Mouse (Mus musculus) neural tube, embryonic 13.5 days (tissue): ENCODE results near the gene Zswim1. TPM values are rescaled to one million over a fixed set of nuclear protein-coding genes. Genes with fewer than 3 reads are reported as not detected.
A peak's percentile ranks its signal among the peaks of the same experiment; 100 is the strongest.

Experiments used
- ATAC-seq: fragments of 200-750 bp; cut with Nextera tagmentation; 2 replicates; pipeline ENCODE4 v1.8.0; 2017; ENCODE audit warnings: low read depth, mild to moderate bottlenecking, moderate TSS enrichment, moderate library complexity
- H3K27ac ChIP-seq: fragments of 300-500 bp; sonication (generic); replicated peaks from 2 replicates; pipeline ENCODE4 v1.5.1; 2015; ENCODE audit warnings: moderate library complexity, mild to moderate bottlenecking, inconsistent platforms
- H3K27me3 ChIP-seq: fragments of 300-500 bp; sonication (generic); 2 replicates; pipeline ENCODE4 v1.6.1; 2015; ENCODE audit warnings: mild to moderate bottlenecking, inconsistent platforms
- H3K36me3 ChIP-seq: fragments of 300-500 bp; sonication (generic); 2 replicates; pipeline ENCODE4 v1.6.1; 2015; ENCODE audit warnings: mild to moderate bottlenecking, inconsistent platforms
- H3K4me1 ChIP-seq: fragments of 300-500 bp; sonication (generic); replicated peaks from 2 replicates; pipeline ENCODE4 v1.6.1; 2015; ENCODE audit warnings: inconsistent platforms
- H3K4me2 ChIP-seq: fragments of 300-500 bp; sonication (generic); 2 replicates; pipeline ENCODE4 v1.6.1; 2015; ENCODE audit warnings: inconsistent platforms, mild to moderate bottlenecking, moderate library complexity
- H3K4me3 ChIP-seq: fragments of 300-500 bp; sonication (generic); 2 replicates; pipeline ENCODE4 v1.5.1; 2015; ENCODE audit warnings: mild to moderate bottlenecking, inconsistent platforms
- H3K9ac ChIP-seq: fragments of 300-500 bp; sonication (generic); 2 replicates; pipeline ENCODE4 v1.6.1; 2015; ENCODE audit warnings: moderate library complexity, mild to moderate bottlenecking, inconsistent platforms
- H3K9me3 ChIP-seq: fragments of 300-500 bp; sonication (generic); 2 replicates; pipeline ENCODE4 v1.6.1; 2016; ENCODE audit warnings: inconsistent platforms
- WGBS: fragments of 180-500 bp; shearing (Covaris S2); methylation state at CpG from one replicate; pipeline ENCODE4 v1.1.7; 2015; 5-methylcytosine and 5-hydroxymethylcytosine counted together
- polyA plus RNA-seq: library from polyadenylated mRNA; unstranded; fragments of >200 nt; fragmentation: Nextera tagmentation; extraction: Ambion mirVana; gene quantifications from 2 replicates; pipeline ENCODE4 v1.2.1, GENCODE M21; 2015

Zswim1 gene
- polyA plus RNA-seq, 1 experiment from 2014 or later = 22.3 TPM

DNA sequence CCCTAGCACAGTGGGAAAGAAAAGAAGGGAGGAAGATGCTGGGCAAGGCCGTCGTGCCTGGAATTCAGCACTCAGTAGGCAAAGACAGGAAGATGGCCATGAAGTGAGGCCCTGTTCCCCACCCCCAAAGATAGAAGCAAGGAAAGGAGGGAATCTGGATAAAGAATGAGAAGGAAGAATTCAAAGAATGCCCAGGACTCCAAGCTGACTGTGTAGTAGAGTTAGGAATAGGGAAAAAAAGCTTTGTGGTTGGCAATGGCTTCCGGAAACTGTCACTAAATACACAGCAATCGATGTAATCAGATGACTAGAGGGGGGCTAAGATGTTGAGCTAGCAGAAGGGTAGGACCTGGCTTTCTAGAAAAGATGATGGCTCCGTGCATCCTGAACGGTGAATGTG lies 5.3 kb upstream of the Zswim1 start:
- no peak overlapping the region for H3K4me2 ChIP-seq
- H3K27me3 ChIP-seq = no peaks in the 10 kb centered on the region
- 77% methylated on average over 6 of the region's 6 CpGs for WGBS
- no peak overlapping the region for H3K27ac ChIP-seq
- H3K4me1 ChIP-seq = peaks cover 2% of the 10 kb centered on the region
- H3K36me3 ChIP-seq = peaks cover 51% of the 10 kb centered on the region
- H3K9me3 ChIP-seq = no peaks in the 10 kb centered on the region
- no peak for ATAC-seq
- H3K9ac ChIP-seq = no peak overlapping the region
- H3K4me3 ChIP-seq = no peak overlapping the region

DNA sequence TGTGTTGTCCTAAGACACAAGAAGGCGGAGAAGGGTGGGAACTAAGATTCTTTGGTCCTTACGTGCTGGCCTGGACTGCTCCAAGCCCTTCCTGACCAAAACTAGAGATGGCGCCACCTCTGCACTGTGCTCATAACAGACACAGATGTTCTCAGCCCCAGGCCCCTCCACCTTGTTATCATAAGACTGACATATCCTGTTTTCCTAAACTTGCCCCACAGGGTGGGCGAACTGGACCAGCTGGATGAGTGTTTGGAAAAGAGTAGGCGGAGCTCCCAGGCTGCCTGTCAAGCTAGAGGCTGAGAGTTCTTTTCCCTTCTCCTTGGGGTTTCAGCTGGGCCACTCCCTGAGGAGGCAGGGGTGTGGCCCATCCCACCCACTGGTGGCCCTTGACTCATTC lies 4.8 kb upstream of the Zswim1 start:
- no peak for ATAC-seq
- Histone ChIP-seq H3K9me3 (no peaks in the 10 kb centered on the region), H3K36me3 (peaks cover 46% of the 10 kb centered on the region), H3K9ac (no peak overlapping the region), H3K27ac (no peak overlapping the region), H3K27me3 (no peaks in the 10 kb centered on the region), H3K4me1 (peaks cover 5% of the 10 kb centered on the region), H3K4me2 (no peak overlapping the region), H3K4me3 (no peak overlapping the region)
- WGBS = 83% methylated on average over 5 of the region's 5 CpGs

DNA sequence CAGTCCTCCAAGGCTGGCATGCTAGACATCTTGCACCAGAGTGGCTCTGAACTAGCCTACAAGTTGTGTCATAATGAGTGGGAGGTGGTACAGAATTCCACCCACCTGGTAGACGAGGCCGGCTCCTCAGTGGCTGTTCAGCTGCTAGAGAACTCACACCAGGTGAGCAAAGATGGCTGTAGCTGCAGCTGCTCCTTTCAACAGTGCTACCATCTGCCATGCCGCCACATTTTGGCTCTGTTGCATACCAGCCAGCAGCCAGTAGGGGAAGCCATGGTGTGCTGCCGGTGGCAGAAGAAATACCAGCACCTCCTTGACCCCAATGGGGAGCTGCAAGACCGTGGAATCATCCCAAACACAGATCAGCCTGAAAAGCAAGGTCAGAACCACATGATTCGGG lies 1.4 kb upstream of the Zswim1 start:
- no peak overlapping the region for H3K4me3 ChIP-seq
- H3K4me1 ChIP-seq = peaks cover 24% of the 10 kb centered on the region
- H3K9ac ChIP-seq = no peak overlapping the region
- H3K36me3 ChIP-seq = peaks cover 47% of the 10 kb centered on the region
- H3K27ac ChIP-seq = no peak overlapping the region
- no peak overlapping the region for H3K4me2 ChIP-seq
- ATAC-seq = no peak
- H3K27me3 ChIP-seq = no peaks in the 10 kb centered on the region
- WGBS = 86% methylated on average over 6 of the region's 6 CpGs
- H3K9me3 ChIP-seq = no peaks in the 10 kb centered on the region

DNA sequence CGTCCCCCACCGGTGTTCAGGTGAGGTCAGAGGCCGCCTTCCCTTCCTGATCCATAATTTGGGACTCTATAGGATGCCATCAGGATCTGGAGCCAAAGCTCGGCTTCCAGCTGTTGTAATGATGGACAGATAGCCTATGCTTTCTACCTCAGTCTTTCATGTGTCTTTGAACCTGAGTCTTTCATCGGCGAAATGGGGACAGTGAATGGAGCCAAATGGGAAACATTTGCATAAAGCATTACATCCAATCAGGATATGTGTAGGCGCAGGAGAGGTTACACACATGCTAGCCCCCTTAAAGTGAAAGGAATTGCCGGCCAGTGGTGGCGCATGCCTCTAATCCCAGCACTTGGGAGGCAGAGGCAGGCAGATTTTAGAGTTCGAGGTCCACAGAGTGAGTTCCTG lies 697 bp downstream of the Zswim1 start:
- H3K27ac ChIP-seq = peak overlapping the region; percentile 92
- peak overlapping the region; percentile 68 for H3K4me3 ChIP-seq
- no peaks in the 10 kb centered on the region for H3K27me3 ChIP-seq
- WGBS = 2% methylated on average over 10 of the region's 10 CpGs
- peak; percentile 86 for ATAC-seq
- H3K36me3 ChIP-seq = peaks cover 63% of the 10 kb centered on the region
- peaks cover 28% of the 10 kb centered on the region for H3K4me1 ChIP-seq
- peak overlapping the region; percentile 56 for H3K4me2 ChIP-seq
- peak overlapping the region; percentile 76 for H3K9ac ChIP-seq
- H3K9me3 ChIP-seq = no peaks in the 10 kb centered on the region

DNA sequence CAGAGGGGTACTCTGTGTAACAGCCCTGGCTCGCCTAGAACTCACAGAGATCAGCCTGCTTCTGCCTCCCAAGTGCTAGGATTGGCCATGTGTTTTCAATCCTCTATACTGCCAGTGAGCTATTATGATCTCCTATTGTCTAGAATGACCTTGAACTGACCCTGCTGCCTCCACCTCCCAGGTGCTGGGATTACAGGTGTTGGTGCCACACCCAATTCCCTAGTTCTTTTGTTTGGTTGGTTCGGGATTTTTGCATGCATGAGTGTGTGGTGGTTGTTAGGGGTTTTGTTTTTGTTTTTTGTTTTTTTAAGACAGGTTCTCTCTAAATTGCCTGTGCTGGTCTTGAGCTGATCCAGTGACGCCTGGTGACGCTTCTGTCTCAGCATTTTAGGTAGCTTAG lies 1.5 kb downstream of the Zswim1 start:
- Histone ChIP-seq H3K36me3 (peaks cover 71% of the 10 kb centered on the region), H3K9me3 (no peaks in the 10 kb centered on the region), H3K4me3 (peak overlapping the region; percentile 68; the same call in 1 of the 2 replicates), H3K27me3 (no peaks in the 10 kb centered on the region), H3K9ac (no peak overlapping the region), H3K27ac (no peak overlapping the region), H3K4me1 (peaks cover 28% of the 10 kb centered on the region), H3K4me2 (peak overlapping the region; percentile 56)
- 93% methylated on average over 4 of the region's 4 CpGs for WGBS
- ATAC-seq = no peak

DNA sequence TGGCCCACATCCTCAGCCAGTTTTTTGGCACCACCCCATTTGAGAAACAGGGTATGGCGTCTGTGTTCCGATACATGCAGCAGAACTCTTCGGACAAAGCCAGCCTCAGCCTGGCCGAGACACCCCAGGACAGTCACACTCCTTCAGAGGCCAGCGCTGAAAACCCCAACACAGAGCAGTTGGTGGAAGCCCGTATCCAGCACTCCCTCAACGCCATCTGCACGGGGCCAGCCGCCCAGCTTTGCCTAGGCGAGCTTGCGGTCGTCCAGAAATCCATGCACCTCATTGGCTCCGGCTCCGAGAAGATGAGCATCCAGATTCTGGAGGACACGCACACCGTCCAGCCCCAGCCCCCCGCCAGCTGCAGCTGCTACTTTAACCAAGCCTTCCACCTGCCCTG lies 3.0 kb downstream of the Zswim1 start:
- H3K36me3 ChIP-seq = peaks cover 62% of the 10 kb centered on the region
- no peaks in the 10 kb centered on the region for H3K9me3 ChIP-seq
- no peak overlapping the region for H3K4me3 ChIP-seq
- no peak overlapping the region for H3K9ac ChIP-seq
- no peak overlapping the region for H3K27ac ChIP-seq
- H3K4me1 ChIP-seq = peaks cover 28% of the 10 kb centered on the region
- no peaks in the 10 kb centered on the region for H3K27me3 ChIP-seq
- 95% methylated on average over 17 of the region's 17 CpGs for WGBS
- no peak overlapping the region for H3K4me2 ChIP-seq
- no peak for ATAC-seq

DNA sequence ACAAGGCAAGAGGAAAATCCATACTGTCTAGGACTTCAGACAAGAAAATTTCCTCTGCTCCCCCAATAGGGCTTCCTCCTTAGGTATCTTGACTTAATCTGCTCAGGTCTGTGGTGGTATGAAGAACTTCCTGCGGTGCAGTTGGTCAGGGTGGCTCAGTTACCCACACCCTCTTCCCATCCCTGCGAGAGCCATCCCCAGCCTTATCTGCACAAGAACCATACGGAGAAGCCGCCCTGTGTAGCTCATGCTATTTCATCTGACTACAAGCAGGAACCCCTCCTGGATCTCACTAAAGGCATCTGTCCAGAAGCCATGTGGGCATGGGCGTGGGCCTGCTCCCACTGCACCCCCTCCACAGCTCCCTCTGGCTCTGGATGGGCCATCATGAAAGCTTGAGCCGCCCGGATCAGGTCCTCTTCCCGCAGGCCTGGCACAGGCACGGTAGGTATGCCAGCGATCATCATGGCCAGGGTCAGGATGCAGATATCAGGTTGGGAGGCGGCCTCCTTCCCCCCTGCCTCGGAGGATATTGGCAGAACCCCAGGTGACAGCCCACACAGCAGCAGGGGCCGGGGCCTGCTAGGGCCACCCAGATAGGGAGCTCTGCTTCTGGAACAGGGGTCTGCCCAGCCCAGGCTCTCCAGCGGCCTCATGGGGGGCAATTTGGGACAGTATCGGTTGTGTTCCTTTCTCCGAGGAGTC lies 4.8 kb downstream of the Zswim1 start:
- WGBS = 91% methylated on average over 16 of the region's 16 CpGs
- no peak for ATAC-seq
- H3K9ac ChIP-seq = no peak overlapping the region

DNA sequence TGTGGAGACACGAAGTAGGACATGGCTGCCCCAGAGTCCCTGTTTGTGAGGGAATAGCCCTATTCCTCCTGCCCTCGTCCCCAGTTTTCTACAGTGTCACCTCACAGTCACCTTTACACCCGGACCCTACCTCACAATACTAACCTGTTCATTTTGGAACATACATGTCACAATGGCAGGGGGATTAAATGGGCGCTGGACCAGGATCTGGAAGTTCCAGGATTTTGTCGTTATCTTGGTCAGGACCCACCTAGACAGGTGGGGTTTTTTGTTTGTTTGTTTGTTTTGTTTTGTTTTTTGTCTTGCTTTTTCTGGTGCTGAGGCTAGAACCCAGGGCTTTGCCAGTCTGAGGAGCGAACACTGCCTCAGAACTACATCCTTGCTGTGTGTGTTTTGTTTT lies 6.0 kb downstream of the Zswim1 start, which contains the start of gene Spata25:
Gene Spata25 (minus strand): TSS at position 101 of the 400 bp plus-strand sequence.
- Histone ChIP-seq H3K4me2 (no peak within 1 kb of the TSS), H3K4me3 (no peak within 1 kb of the TSS), H3K36me3 (peaks cover 46% of the 10 kb centered on the region), H3K27ac (no peak within 1 kb of the TSS), H3K4me1 (peaks cover 28% of the 10 kb centered on the region), H3K27me3 (no peaks in the 10 kb centered on the region), H3K9me3 (no peaks in the 10 kb centered on the region), H3K9ac (no peak within 1 kb of the TSS)
- WGBS = 95% methylated on average over 6 of the region's 6 CpGs
- ATAC-seq = no peak

More for the DNA sequence above, 4.8 kb downstream of the Zswim1 start:
- H3K36me3 ChIP-seq = peaks cover 46% of the 10 kb centered on the region
- H3K4me1 ChIP-seq = peaks cover 26% of the 10 kb centered on the region
- H3K27me3 ChIP-seq = no peaks in the 10 kb centered on the region
- H3K27ac ChIP-seq = no peak overlapping the region
- no peak overlapping the region for H3K4me2 ChIP-seq
- H3K4me3 ChIP-seq = no peak overlapping the region
- H3K9me3 ChIP-seq = no peaks in the 10 kb centered on the region

DNA sequence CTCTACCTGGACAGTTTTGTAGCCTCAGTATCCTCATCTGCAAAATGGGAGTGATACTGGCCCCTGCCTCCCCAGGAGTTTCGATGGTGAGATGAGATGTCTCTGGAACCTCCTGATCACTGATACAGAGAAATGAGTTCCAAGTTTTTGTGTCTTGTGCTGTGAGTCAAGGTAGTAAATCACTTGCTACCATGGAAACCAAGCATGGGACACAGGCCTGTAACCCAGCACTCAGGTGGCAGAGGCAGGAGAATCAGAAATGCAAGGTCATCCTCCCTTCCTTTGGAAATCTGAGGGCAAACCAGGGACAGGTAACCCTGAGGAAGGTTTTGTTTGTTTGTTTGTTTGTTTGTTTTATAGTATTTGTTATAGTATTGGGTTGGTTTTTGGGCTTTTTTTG lies 6.6 kb downstream of the Zswim1 start:
- Histone ChIP-seq H3K27me3 (no peaks in the 10 kb centered on the region), H3K36me3 (peaks cover 46% of the 10 kb centered on the region), H3K27ac (no peak overlapping the region), H3K4me1 (peaks cover 24% of the 10 kb centered on the region), H3K4me3 (no peak overlapping the region), H3K4me2 (no peak overlapping the region), H3K9me3 (no peaks in the 10 kb centered on the region), H3K9ac (no peak overlapping the region)
- 100% methylated on average over 1 of the region's 1 CpGs for WGBS
- ATAC-seq = no peak

DNA sequence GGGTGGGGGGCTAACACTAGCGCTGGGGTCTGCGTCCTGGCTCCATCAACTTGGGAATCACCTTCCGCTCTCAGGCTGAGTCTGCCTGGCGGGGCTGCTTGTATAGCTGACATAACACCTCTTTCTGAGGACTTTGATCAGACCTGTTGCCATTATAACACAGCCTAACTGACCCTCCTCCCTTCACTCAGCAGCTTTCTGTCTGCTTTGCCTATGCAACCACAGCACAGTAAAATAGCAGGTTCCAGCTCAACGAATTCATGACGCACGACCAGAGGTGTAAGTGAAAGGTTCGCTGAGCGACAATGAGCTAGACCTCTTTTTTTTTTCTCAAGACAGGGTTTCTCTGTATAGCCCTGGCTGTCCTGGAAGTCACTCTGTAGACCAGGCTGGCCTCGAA lies 8.5 kb downstream of the Zswim1 start:
- WGBS = 91% methylated on average over 10 of the region's 10 CpGs
- no peak overlapping the region for H3K9ac ChIP-seq
- no peaks in the 10 kb centered on the region for H3K27me3 ChIP-seq
- H3K4me1 ChIP-seq = peaks cover 28% of the 10 kb centered on the region
- H3K4me2 ChIP-seq = no peak overlapping the region
- no peaks in the 10 kb centered on the region for H3K9me3 ChIP-seq
- peaks cover 31% of the 10 kb centered on the region for H3K36me3 ChIP-seq
- H3K27ac ChIP-seq = no peak overlapping the region
- no peak for ATAC-seq
- H3K4me3 ChIP-seq = no peak overlapping the region

DNA sequence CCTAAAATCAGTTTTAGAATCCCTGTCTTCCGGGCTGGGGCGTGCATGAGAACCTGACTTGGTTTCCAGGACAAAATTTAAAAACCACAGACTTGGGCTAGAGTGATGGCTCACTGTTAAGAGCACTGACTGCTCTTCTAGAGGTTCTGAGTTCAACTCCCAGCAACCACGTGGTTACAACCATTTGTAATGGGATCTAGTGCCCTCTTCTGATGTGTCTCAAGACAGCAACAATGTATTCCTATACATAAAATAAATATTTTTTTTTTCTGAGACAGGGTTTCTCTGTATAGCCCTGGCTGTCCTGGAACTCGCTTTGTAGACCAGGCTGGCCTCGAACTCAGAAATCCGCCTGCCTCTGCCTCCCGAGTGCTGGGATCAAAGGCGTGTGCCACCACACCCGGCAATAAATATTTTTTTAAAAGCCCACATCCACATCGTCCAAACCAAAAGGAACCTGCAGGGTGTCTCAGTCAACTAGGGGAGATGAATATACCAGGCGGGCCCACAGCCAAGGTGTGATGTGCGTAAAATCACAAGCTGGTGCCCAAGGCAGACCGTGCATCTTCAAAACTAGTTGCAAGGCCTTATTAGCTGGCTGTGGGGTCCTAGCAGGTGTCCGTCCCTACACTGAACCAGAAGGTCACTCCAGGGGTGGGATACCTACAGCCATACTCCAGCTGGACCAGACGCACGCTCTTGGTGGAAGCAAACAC lies 9.7 kb downstream of the Zswim1 start:
- H3K4me1 ChIP-seq = peaks cover 25% of the 10 kb centered on the region
- 64% methylated on average over 16 of the region's 16 CpGs for WGBS
- peak overlapping the region; percentile 87 for H3K4me2 ChIP-seq
- H3K9ac ChIP-seq = peak overlapping the region; percentile 76
- ATAC-seq = 0 out of 2 replicates have a peak, but pooled peaks have one; percentile 2
- H3K4me3 ChIP-seq = peak overlapping the region; percentile 59
- peak overlapping the region; percentile 79 for H3K27ac ChIP-seq
- H3K27me3 ChIP-seq = no peaks in the 10 kb centered on the region
- H3K36me3 ChIP-seq = peaks cover 29% of the 10 kb centered on the region
- no peaks in the 10 kb centered on the region for H3K9me3 ChIP-seq

DNA sequence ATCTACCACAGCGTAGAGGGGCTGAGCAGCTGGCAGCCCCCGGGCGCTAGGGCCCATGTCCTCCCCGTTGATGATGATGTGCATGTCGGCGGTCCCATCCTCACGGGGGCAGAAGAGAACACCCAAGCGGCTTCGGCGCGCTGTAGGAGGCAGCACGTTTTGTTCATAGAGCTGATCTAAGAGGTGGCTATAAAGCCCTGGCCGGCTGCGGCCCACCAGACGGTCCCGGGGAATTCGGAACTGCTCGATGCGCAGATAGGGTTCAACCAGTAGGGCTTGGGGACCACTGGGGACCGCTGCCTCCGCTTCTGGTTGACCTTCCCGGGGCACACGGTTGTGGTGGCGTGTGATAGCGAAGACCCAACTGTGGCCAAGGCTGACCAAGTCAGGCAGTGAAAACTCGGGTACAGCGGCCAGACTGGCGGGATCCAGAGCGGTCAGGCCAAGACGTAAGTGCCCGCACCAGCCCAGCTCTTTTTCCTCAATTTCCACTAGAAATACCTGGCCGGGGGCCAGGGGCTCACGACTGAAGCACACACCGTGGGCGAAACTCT lies 10.3 kb downstream of the Zswim1 start, which contains the start of gene Ctsa:
Gene Ctsa (plus strand): TSS at position 126 of the 554 bp plus-strand sequence.
- H3K4me2 ChIP-seq = peak within 1 kb of the TSS; percentile 87

More for the DNA sequence above, 10.3 kb downstream of the Zswim1 start, which contains the start of gene Ctsa:
- Histone ChIP-seq H3K27me3 (no peaks in the 10 kb centered on the region), H3K27ac (peak within 1 kb of the TSS; percentile 79), H3K9ac (peak within 1 kb of the TSS; percentile 76), H3K4me3 (peak within 1 kb of the TSS; percentile 59), H3K36me3 (peaks cover 23% of the 10 kb centered on the region), H3K4me1 (peaks cover 25% of the 10 kb centered on the region), H3K9me3 (no peaks in the 10 kb centered on the region)
- WGBS = 1% methylated on average over 35 of the region's 35 CpGs
- peak; percentile 78 for ATAC-seq
